In the genomic region with DNA sequence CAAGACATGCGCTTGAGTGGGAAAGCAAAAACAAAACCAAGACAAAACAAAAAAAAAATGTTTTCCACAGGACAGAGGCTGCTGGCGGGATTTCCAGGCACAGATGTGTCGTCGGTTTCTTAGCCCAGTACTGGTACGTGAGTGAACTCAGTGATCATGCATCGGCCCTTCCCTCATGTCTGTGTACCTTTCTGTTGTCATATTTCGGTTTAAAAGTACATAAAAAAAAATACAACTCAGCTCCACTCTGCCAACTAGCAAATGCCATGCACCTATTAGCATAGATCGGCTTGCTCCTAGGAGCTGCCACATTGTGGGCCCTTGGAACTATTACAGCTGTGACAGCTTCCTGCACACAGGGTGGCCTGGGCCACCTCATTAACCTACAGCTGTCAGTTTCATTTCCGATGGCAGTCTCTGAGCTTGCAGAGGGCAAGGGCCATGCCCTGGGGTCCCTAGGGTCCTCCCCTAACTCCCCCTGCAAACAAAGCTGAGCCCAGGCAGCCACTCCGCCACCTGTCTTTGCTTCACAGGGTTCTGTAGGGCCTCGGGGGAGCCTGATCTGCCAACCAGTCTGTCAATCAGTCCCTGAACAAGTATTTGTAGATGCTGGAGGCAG, we compare ENCODE assay signal across 10 mouse cellular contexts. TPM values are rescaled to one million over a fixed set of nuclear protein-coding genes. Genes with fewer than 3 reads are reported as not detected.
DNase-seq lines count a peak whose midpoint lies in the region; ATAC-seq lines count a peak whose summit lies in the region.
"Had no signal": no experiment of that assay in that cellular context is flagged by ENCODE, and none has a peak within 500 bp of the region (broad histone marks: within the 10 kb centered on the region; RNA-seq: fewer than 3 reads in every experiment).

No protein-coding gene starts in this region.

- 70% methylated on average over 11 of the region's 11 CpGs for WGBS in forebrain, embryonic 14.5 days
- WGBS in forebrain, embryonic 11.5 days, result 57% methylated on average over 11 of the region's 11 CpGs
- 32% methylated on average over 11 of the region's 11 CpGs for WGBS in embryonic facial prominence, embryonic 14.5 days
- 44% methylated on average over 11 of the region's 11 CpGs for WGBS in midbrain, embryonic 14.5 days

- peaks cover 27% of the 10 kb centered on the region for H3K4me1 ChIP-seq in forebrain, embryonic 14.5 days (ENCODE audit: control insufficient read depth, insufficient read depth, low read length)
- peaks cover 15% of the 10 kb centered on the region for H3K4me1 ChIP-seq in forebrain, embryonic 11.5 days (replicated peaks; ENCODE audit: control insufficient read depth, insufficient read depth, low read length)
- peaks cover 29% of the 10 kb centered on the region for H3K4me1 ChIP-seq in embryonic facial prominence, embryonic 14.5 days (ENCODE audit: control insufficient read depth, insufficient read depth, low read length)
- peaks cover 50% of the 10 kb centered on the region for H3K4me1 ChIP-seq in midbrain, embryonic 14.5 days (ENCODE audit: control insufficient read depth, insufficient read depth, low read length)

- H3K4me3 ChIP-seq in forebrain, embryonic 14.5 days (ENCODE audit: low read depth, low read length), result no peak overlapping the region
- no peak overlapping the region for H3K4me3 ChIP-seq in forebrain, embryonic 11.5 days (ENCODE audit: low read depth, low read length)
- H3K4me3 ChIP-seq in embryonic facial prominence, embryonic 14.5 days (ENCODE audit: low read depth, low read length), result no peak overlapping the region
- no peak overlapping the region for H3K4me3 ChIP-seq in midbrain, embryonic 14.5 days (replicated peaks; ENCODE audit: low read depth, low read length)

- no peak for ATAC-seq in forebrain, embryonic 14.5 days
- no peak; the same call in 1 of the 2 replicates for ATAC-seq in forebrain, embryonic 11.5 days (replicated peaks; ENCODE audit: low FRiP score)
- peak; percentile 23; the same call in 1 of the 2 replicates for ATAC-seq in embryonic facial prominence, embryonic 14.5 days (ENCODE audit: low read depth)
- peak; percentile 35; the same call in 1 of the 2 replicates for ATAC-seq in midbrain, embryonic 14.5 days (ENCODE audit: low FRiP score, low TSS enrichment)
- no peak for ATAC-seq in CD4-positive, CD25-positive, alpha-beta regulatory T cell, adult 4 months
- no peak for ATAC-seq in cerebellum, adult (ENCODE audit: insufficient number of reproducible peaks, low FRiP score, low TSS enrichment)
- no peak for ATAC-seq in frontal cortex, adult (ENCODE audit: low TSS enrichment)

- H3K27me3 ChIP-seq in forebrain, embryonic 14.5 days (replicated peaks; ENCODE audit: control insufficient read depth, insufficient read depth, low read length), result no peaks in the 10 kb centered on the region
- H3K27me3 ChIP-seq in forebrain, embryonic 11.5 days (ENCODE audit: control insufficient read depth, insufficient read depth, low read length), result no peaks in the 10 kb centered on the region
- peaks cover 19% of the 10 kb centered on the region for H3K27me3 ChIP-seq in embryonic facial prominence, embryonic 14.5 days (replicated peaks; ENCODE audit: control insufficient read depth, insufficient read depth, low read length)
- H3K27me3 ChIP-seq in midbrain, embryonic 14.5 days (ENCODE audit: control insufficient read depth, insufficient read depth, low read length), result no peaks in the 10 kb centered on the region; the same call in 1 of the 2 replicates

- H3K9me3 ChIP-seq in forebrain, embryonic 14.5 days (replicated peaks; ENCODE audit: control insufficient read depth, low read length), result no peaks in the 10 kb centered on the region
- no peaks in the 10 kb centered on the region for H3K9me3 ChIP-seq in forebrain, embryonic 11.5 days (ENCODE audit: control insufficient read depth, low read length)
- H3K9me3 ChIP-seq in embryonic facial prominence, embryonic 14.5 days (ENCODE audit: control insufficient read depth, low read length), result no peaks in the 10 kb centered on the region
- H3K9me3 ChIP-seq in midbrain, embryonic 14.5 days (ENCODE audit: control insufficient read depth, low read length), result no peaks in the 10 kb centered on the region

- no peak overlapping the region for H3K4me2 ChIP-seq in forebrain, embryonic 14.5 days (ENCODE audit: low read length)
- no peak overlapping the region for H3K4me2 ChIP-seq in forebrain, embryonic 11.5 days (ENCODE audit: low read depth, low read length, severe bottlenecking)
- no peak overlapping the region for H3K4me2 ChIP-seq in embryonic facial prominence, embryonic 14.5 days (ENCODE audit: low read depth, low read length)
- H3K4me2 ChIP-seq in midbrain, embryonic 14.5 days (ENCODE audit: low read length), result no peak overlapping the region

- no peaks in the 10 kb centered on the region for H3K36me3 ChIP-seq in forebrain, embryonic 14.5 days (ENCODE audit: control insufficient read depth, insufficient read depth, low read length)
- H3K36me3 ChIP-seq in forebrain, embryonic 11.5 days (ENCODE audit: control insufficient read depth, insufficient read depth, low read length), result no peaks in the 10 kb centered on the region
- no peaks in the 10 kb centered on the region for H3K36me3 ChIP-seq in embryonic facial prominence, embryonic 14.5 days (ENCODE audit: control insufficient read depth, insufficient read depth, low read length)
- H3K36me3 ChIP-seq in midbrain, embryonic 14.5 days (ENCODE audit: control insufficient read depth, insufficient read depth, low read length), result no peaks in the 10 kb centered on the region; the same call in 1 of the 2 replicates

- peak; percentile 15 for DNase-seq in forebrain, embryonic 14.5 days (ENCODE audit: low spot score)
- no peak for DNase-seq in forebrain, embryonic 11.5 days (ENCODE audit: low spot score)
- peak; percentile 95 for DNase-seq in A20 (ENCODE audit: low read depth, low spot score)
- DNase-seq in embryonic facial prominence, embryonic 14.5 days (ENCODE audit: low spot score), result peak; percentile 55
- DNase-seq in midbrain, embryonic 14.5 days, result peak; percentile 62
- DNase-seq: kidney, postnatal 10 days had no signal

- H3K9ac ChIP-seq in forebrain, embryonic 14.5 days (ENCODE audit: low read length), result no peak overlapping the region
- no peak overlapping the region for H3K9ac ChIP-seq in forebrain, embryonic 11.5 days (ENCODE audit: low read length)
- H3K9ac ChIP-seq in embryonic facial prominence, embryonic 14.5 days (ENCODE audit: low read depth, low read length), result no peak overlapping the region
- H3K9ac ChIP-seq in midbrain, embryonic 14.5 days (replicated peaks; ENCODE audit: low read length), result no peak overlapping the region
- H3K9ac ChIP-seq: liver, embryonic 14.5 days had no signal

- H3K27ac ChIP-seq in forebrain, embryonic 14.5 days (ENCODE audit: low read depth, low read length), result no peak overlapping the region
- H3K27ac ChIP-seq in forebrain, embryonic 11.5 days (ENCODE audit: low read depth, low read length), result no peak overlapping the region
- H3K27ac ChIP-seq in embryonic facial prominence, embryonic 14.5 days (replicated peaks; ENCODE audit: low read depth, low read length), result no peak overlapping the region
- H3K27ac ChIP-seq in midbrain, embryonic 14.5 days (replicated peaks; ENCODE audit: low read depth, low read length), result no peak overlapping the region
- H3K27ac ChIP-seq: liver, embryonic 14.5 days had no signal

RNA-seq across cellular contexts. Expression of a gene that starts 33.5 kb away (rescaled TPM):
- 4.0 and 5.7 TPM in 2 replicates for polyA plus RNA-seq in forebrain, embryonic 14.5 days (2014; fragmentation: Nextera tagmentation; extraction: Ambion mirVana)
- polyA plus RNA-seq in forebrain, embryonic 11.5 days (2014; fragmentation: Nextera tagmentation; extraction: Ambion mirVana), result 4.8 and 5.3 TPM in 2 replicates
- polyA plus RNA-seq in embryonic facial prominence, embryonic 14.5 days (2014; fragmentation: Nextera tagmentation; extraction: Ambion mirVana), result 3.5 and 3.8 TPM in 2 replicates
- polyA plus RNA-seq in midbrain, embryonic 14.5 days (2014; fragmentation: Nextera tagmentation; extraction: Ambion mirVana), result 4.6 and 5.1 TPM in 2 replicates
- polyA plus RNA-seq in CD4-positive, CD25-positive, alpha-beta regulatory T cell, adult 4 months (2017; shearing (Covaris generic)), result 1 to 10 TPM; 4.0 to 6.4 TPM

Comparison
In these comparisons a context has a peak if more than half of its experiments do, and no peak if none do; other contexts are left out.
1. ATAC-seq: peak in embryonic facial prominence, embryonic 14.5 days (single experiment) and midbrain, embryonic 14.5 days (single experiment); none in forebrain, embryonic 14.5 days (single experiment), forebrain, embryonic 11.5 days (single experiment), CD4-positive, CD25-positive, alpha-beta regulatory T cell, adult 4 months (single experiment), cerebellum, adult (single experiment) and frontal cortex, adult (single experiment).